Mouse (Mus musculus) forebrain, embryonic 16.5 days (tissue): ENCODE results near the gene Dnajb1. TPM values are rescaled to one million over a fixed set of nuclear protein-coding genes. Genes with fewer than 3 reads are reported as not detected.
"Not testable (repeated sequence)": the region's sequence is repeated elsewhere in the genome, so short reads cannot be mapped to it uniquely, and the experiment has no call there.

Experiments
- ATAC-seq: fragments of 200-750 bp; cut with Nextera tagmentation; 2 replicates; pipeline ENCODE4 v1.8.0; 2017; ENCODE audit warnings: mild to moderate bottlenecking, moderate library complexity
- H3K27ac ChIP-seq: fragments of 300-500 bp; sonication (generic); 2 replicates; pipeline ENCODE4 v1.5.1; 2014; ENCODE audit warnings: low read length, control low read depth
- H3K27me3 ChIP-seq: fragments of 300-500 bp; sonication (generic); replicated peaks from 2 replicates; pipeline ENCODE4 v1.6.1; 2014; ENCODE audit warnings: low read length; ENCODE audit not compliant: control insufficient read depth, insufficient read depth
- H3K36me3 ChIP-seq: fragments of 300-500 bp; sonication (generic); 2 replicates; pipeline ENCODE4 v1.6.1; 2014; ENCODE audit not compliant: control insufficient read depth, insufficient read depth
- H3K4me1 ChIP-seq: fragments of 300-500 bp; sonication (generic); replicated peaks from 2 replicates; pipeline ENCODE4 v1.6.1; 2014; ENCODE audit warnings: low read length; ENCODE audit not compliant: control insufficient read depth, insufficient read depth
- H3K4me2 ChIP-seq: fragments of 300-500 bp; sonication (generic); 2 replicates; pipeline ENCODE4 v1.6.1; 2014; ENCODE audit warnings: mild to moderate bottlenecking, low read length, control low read depth
- H3K4me3 ChIP-seq: fragments of 300-500 bp; sonication (generic); replicated peaks from 2 replicates; pipeline ENCODE4 v1.5.1; 2014; ENCODE audit warnings: mild to moderate bottlenecking, low read length, control low read depth
- H3K9ac ChIP-seq: fragments of 300-500 bp; sonication (generic); replicated peaks from 2 replicates; pipeline ENCODE4 v1.6.1; 2014; ENCODE audit warnings: low read depth, low read length, control low read depth
- H3K9me3 ChIP-seq: fragments of 300-500 bp; sonication (generic); 2 replicates; pipeline ENCODE4 v1.6.1; 2016; ENCODE audit warnings: low read length; ENCODE audit not compliant: control insufficient read depth
- WGBS: fragments of 180-500 bp; shearing (Covaris S2); extraction: QIAGEN DNeasy Blood & Tissue Kit; methylation state at CpG from one replicate; pipeline ENCODE4 v1.1.7; 2014; 5-methylcytosine and 5-hydroxymethylcytosine counted together
- polyA plus RNA-seq: library from polyadenylated mRNA; unstranded; fragments of >200 nt; fragmentation: Nextera tagmentation; extraction: Ambion mirVana; gene quantifications from 2 replicates; pipeline ENCODE4 v1.2.1, GENCODE M21; 2015

Dnajb1 gene
- polyA plus RNA-seq, 1 experiment from 2014 or later: 62.3 TPM

- ATAC-seq: no peak
- WGBS: 82% methylated on average over 4 of the region's 4 CpGs
- Histone ChIP-seq H3K9me3 (no peaks in the 10 kb centered on the region), H3K27ac (no peak overlapping the region), H3K4me2 (no peak overlapping the region), H3K27me3 (no peaks in the 10 kb centered on the region), H3K4me1 (peaks cover 12% of the 10 kb centered on the region), H3K4me3 (no peak overlapping the region), H3K9ac (no peak overlapping the region), H3K36me3 (peaks cover 7% of the 10 kb centered on the region)
Observed at GRCm38 (mm10) chr8:83569165-83569564, 38.8 kb upstream of the Dnajb1 start.

- H3K27ac ChIP-seq: no peak overlapping the region
- no peaks in the 10 kb centered on the region for H3K27me3 ChIP-seq
- H3K4me1 ChIP-seq: peaks cover 12% of the 10 kb centered on the region
- no peak overlapping the region for H3K9ac ChIP-seq
- H3K4me3 ChIP-seq: no peak overlapping the region
- ATAC-seq: no peak
- no peaks in the 10 kb centered on the region for H3K9me3 ChIP-seq
- 91% methylated on average over 15 of the region's 15 CpGs for WGBS
- peaks cover 7% of the 10 kb centered on the region for H3K36me3 ChIP-seq
- H3K4me2 ChIP-seq: no peak overlapping the region
Observed at GRCm38 (mm10) chr8:83570272-83571000, 37.6 kb upstream of the Dnajb1 start.

- 97% methylated on average over 6 of the region's 7 CpGs for WGBS
- H3K36me3 ChIP-seq, H3K9ac ChIP-seq, ATAC-seq, H3K4me2 ChIP-seq, H3K9me3 ChIP-seq, H3K4me3 ChIP-seq, H3K27ac ChIP-seq, H3K27me3 ChIP-seq: not testable (repeated sequence)
- H3K4me1 ChIP-seq: peaks cover 16% of the 10 kb centered on the region
Observed at GRCm38 (mm10) chr8:83571001-83571340, 37.0 kb upstream of the Dnajb1 start.

GRCm38 (mm10) chr8:83571791-83572190 lies 36.2 kb upstream of the Dnajb1 start:
- Histone ChIP-seq H3K4me1 (peaks cover 23% of the 10 kb centered on the region), H3K4me3 (no peak overlapping the region), H3K36me3 (peaks cover 7% of the 10 kb centered on the region), H3K27me3 (no peaks in the 10 kb centered on the region), H3K27ac (no peak overlapping the region), H3K9ac (no peak overlapping the region), H3K4me2 (no peak overlapping the region), H3K9me3 (no peaks in the 10 kb centered on the region)
- no peak for ATAC-seq
- 89% methylated on average over 10 of the region's 10 CpGs for WGBS

GRCm38 (mm10) chr8:83572246-83572812 lies 35.7 kb upstream of the Dnajb1 start:
- H3K9ac ChIP-seq: no peak overlapping the region
- H3K27ac ChIP-seq: no peak overlapping the region
- H3K4me3 ChIP-seq: no peak overlapping the region
- H3K4me1 ChIP-seq: peaks cover 26% of the 10 kb centered on the region
- H3K9me3 ChIP-seq: no peaks in the 10 kb centered on the region
- 89% methylated on average over 5 of the region's 5 CpGs for WGBS
- H3K27me3 ChIP-seq: no peaks in the 10 kb centered on the region
- no peak for ATAC-seq
- H3K36me3 ChIP-seq: peaks cover 7% of the 10 kb centered on the region
- no peak overlapping the region for H3K4me2 ChIP-seq

GRCm38 (mm10) chr8:83573140-83573875 lies 34.7 kb upstream of the Dnajb1 start:
- Histone ChIP-seq H3K4me3 (no peak overlapping the region), H3K9me3 (no peaks in the 10 kb centered on the region), H3K36me3 (peaks cover 7% of the 10 kb centered on the region), H3K4me2 (no peak overlapping the region), H3K27me3 (no peaks in the 10 kb centered on the region), H3K27ac (no peak overlapping the region), H3K9ac (no peak overlapping the region), H3K4me1 (peaks cover 20% of the 10 kb centered on the region)
- 85% methylated on average over 18 of the region's 18 CpGs for WGBS
- ATAC-seq: no peak

GRCm38 (mm10) chr8:83574631-83575315 lies 33.2 kb upstream of the Dnajb1 start:
- no peak overlapping the region for H3K9ac ChIP-seq
- H3K27ac ChIP-seq: no peak overlapping the region
- no peaks in the 10 kb centered on the region for H3K9me3 ChIP-seq
- H3K4me2 ChIP-seq: no peak overlapping the region
- no peak overlapping the region for H3K4me3 ChIP-seq
- H3K27me3 ChIP-seq: no peaks in the 10 kb centered on the region
- no peak for ATAC-seq
- 85% methylated on average over 15 of the region's 15 CpGs for WGBS
- H3K36me3 ChIP-seq: peaks cover 7% of the 10 kb centered on the region
- H3K4me1 ChIP-seq: peaks cover 20% of the 10 kb centered on the region

- no peak overlapping the region for H3K27ac ChIP-seq
- H3K9me3 ChIP-seq: no peaks in the 10 kb centered on the region
- no peaks in the 10 kb centered on the region for H3K27me3 ChIP-seq
- no peak overlapping the region for H3K9ac ChIP-seq
- no peak overlapping the region for H3K4me3 ChIP-seq
- peaks cover 22% of the 10 kb centered on the region for H3K4me1 ChIP-seq
- ATAC-seq: peak; percentile 26; the same call in 1 of the 2 replicates
- WGBS: 75% methylated on average over 17 of the region's 17 CpGs
- H3K36me3 ChIP-seq: peaks cover 7% of the 10 kb centered on the region
- H3K4me2 ChIP-seq: no peak overlapping the region
Observed at GRCm38 (mm10) chr8:83575561-83576515, 32.2 kb upstream of the Dnajb1 start.
